Mouse (Mus musculus): ENCODE data around the gene Prmt1.

DNA sequence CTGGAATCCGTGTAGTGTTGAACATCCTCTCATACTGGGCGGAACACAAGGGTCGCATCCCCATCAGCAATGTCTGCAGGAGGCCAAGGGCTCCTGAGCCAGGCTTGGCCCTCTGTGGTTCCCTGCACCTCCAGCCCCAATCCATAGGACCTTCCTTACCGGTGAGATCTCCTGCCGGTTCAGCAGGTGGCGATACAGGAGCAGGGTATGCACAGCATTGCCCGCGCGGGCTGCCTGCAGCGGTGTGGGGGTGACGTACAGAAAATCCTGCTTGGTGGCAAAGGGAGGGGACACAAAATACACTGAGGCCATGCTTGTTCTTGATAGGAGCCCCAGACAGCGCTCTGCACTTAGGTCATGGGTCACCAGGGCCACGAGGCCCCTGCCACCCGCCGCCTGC lies 19.7 kb downstream of the Prmt1 start:
- TF ChIP-seq CTCF (IDR thresholded peaks at IDR 0.05; ENCODE audit: extremely low read depth, insufficient read depth, low read length) = no peak
- TF ChIP-seq POLR2A (IDR thresholded peaks at IDR 0.05; ENCODE audit: extremely low read depth, insufficient read depth, low read length) = no peak
